8 mouse cellular contexts compared by ENCODE assay signal in the genomic region with DNA sequence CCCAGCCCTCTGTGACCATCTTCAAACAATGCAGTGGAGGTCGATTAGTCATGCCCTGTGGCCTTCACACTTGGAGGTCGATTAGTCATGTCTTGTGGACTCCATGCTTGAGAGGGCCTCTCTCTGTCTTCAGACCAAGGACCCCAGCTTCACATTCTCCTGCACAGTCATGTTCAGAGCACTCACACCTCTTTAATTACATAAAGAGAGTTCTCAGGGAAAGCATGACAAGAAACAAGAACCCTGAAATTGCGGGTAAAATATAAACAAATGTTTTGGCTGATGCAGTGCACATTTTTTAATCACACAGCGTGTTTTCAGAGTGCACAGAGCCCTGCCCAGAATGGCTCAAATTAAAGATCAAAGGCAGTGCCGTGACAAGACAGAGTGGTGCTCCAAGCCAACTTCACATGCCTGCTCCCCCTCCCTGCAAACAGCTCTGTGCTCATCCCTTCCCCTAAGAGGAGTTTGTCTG.
A peak's percentile ranks its signal among the peaks of the same experiment; 100 is the strongest.
DNase-seq lines count a peak whose midpoint lies in the region; ATAC-seq lines count a peak whose summit lies in the region.

No protein-coding gene starts in this region.

- H3K4me3 ChIP-seq in forebrain, embryonic 13.5 days: no peak overlapping the region

- no peak for ATAC-seq in forebrain, embryonic 13.5 days

- DNase-seq in 416B (ENCODE audit: low read depth) (peak; percentile 56), NIH3T3 (ENCODE audit: low read depth) (peak; percentile 15)
- DNase-seq in fibroblast of lung, adult 2 months (ENCODE audit: low read depth): peak; percentile 37
- peak; percentile 11 for DNase-seq in lung, postnatal 14 days
- no peak for DNase-seq in urinary bladder, adult 18-20 months (ENCODE audit: low spot score in 2 of 2)
- no peak for DNase-seq in cerebellum, adult 11 months
- no peak for DNase-seq in layer of hippocampus, adult 9-11 months

- H3K4me1 ChIP-seq in forebrain, embryonic 13.5 days: no peaks in the 10 kb centered on the region

- H3K9ac ChIP-seq in forebrain, embryonic 13.5 days: no peak overlapping the region

- no peak overlapping the region for H3K27ac ChIP-seq in forebrain, embryonic 13.5 days

- H3K9me3 ChIP-seq in forebrain, embryonic 13.5 days (replicated peaks): no peaks in the 10 kb centered on the region

- no peaks in the 10 kb centered on the region for H3K36me3 ChIP-seq in forebrain, embryonic 13.5 days (ENCODE audit: poor library complexity, severe bottlenecking)

- no peaks in the 10 kb centered on the region for H3K27me3 ChIP-seq in forebrain, embryonic 13.5 days

- H3K4me2 ChIP-seq in forebrain, embryonic 13.5 days: no peak overlapping the region

- WGBS in forebrain, embryonic 13.5 days: 30% methylated on average over 5 of the region's 5 CpGs

Comparison
In these comparisons a context has a peak if more than half of its experiments do, and no peak if none do; other contexts are left out.
1. DNase-seq: peak in 416B (single experiment), NIH3T3 (single experiment), fibroblast of lung, adult 2 months (single experiment) and lung, postnatal 14 days (single experiment); none in urinary bladder, adult 18-20 months (0 of 2), cerebellum, adult 11 months (single experiment) and layer of hippocampus, adult 9-11 months (single experiment).